Comparison of ENCODE assay signal across 13 mouse cellular contexts in genomic region chr10:88296991-88297390, GRCm38 (mm10).
DNase-seq lines count a peak whose midpoint lies in the region; ATAC-seq and TF ChIP-seq lines count a peak whose summit lies in the region.
"Had no signal": no experiment of that assay in that cellular context is flagged by ENCODE, and none has a peak within 500 bp of the region (broad histone marks: within the 10 kb centered on the region; RNA-seq: fewer than 3 reads in every experiment).

No protein-coding gene starts in this region.

- H3K27me3 ChIP-seq in heart, adult 2 months (ENCODE audit: control insufficient read depth, insufficient read depth, low read length), result no peaks in the 10 kb centered on the region
- H3K27me3 ChIP-seq in heart, embryonic 10.5 days (ENCODE audit: insufficient read depth, poor library complexity, severe bottlenecking), result no peaks in the 10 kb centered on the region
- H3K27me3 ChIP-seq in embryonic facial prominence, embryonic 13.5 days, result no peaks in the 10 kb centered on the region
- H3K27me3 ChIP-seq: hindbrain, embryonic 13.5 days; stomach, embryonic 15.5 days had no signal

- 61% methylated on average over 10 of the region's 10 CpGs for WGBS in heart, adult 2 months
- WGBS in heart, embryonic 10.5 days, result 69% methylated on average over 10 of the region's 10 CpGs
- 26% methylated on average over 10 of the region's 10 CpGs for WGBS in embryonic facial prominence, embryonic 13.5 days

- no peak overlapping the region for H3K4me3 ChIP-seq in heart, adult 2 months
- H3K4me3 ChIP-seq in heart, embryonic 10.5 days, result no peak overlapping the region
- no peak overlapping the region for H3K4me3 ChIP-seq in embryonic facial prominence, embryonic 13.5 days
- H3K4me3 ChIP-seq: hindbrain, embryonic 13.5 days; stomach, embryonic 15.5 days had no signal

- H3K4me1 ChIP-seq in heart, adult 2 months (ENCODE audit: control insufficient read depth, insufficient read depth, low read length), result no peaks in the 10 kb centered on the region; the same call in 1 of the 2 replicates
- H3K4me1 ChIP-seq in heart, embryonic 10.5 days, result no peaks in the 10 kb centered on the region
- H3K4me1 ChIP-seq in embryonic facial prominence, embryonic 13.5 days, result peaks cover 17% of the 10 kb centered on the region
- H3K4me1 ChIP-seq: hindbrain, embryonic 13.5 days; stomach, embryonic 15.5 days had no signal

- no peaks in the 10 kb centered on the region for H3K79me2 ChIP-seq in heart, adult 2 months (replicated peaks; ENCODE audit: control insufficient read depth, insufficient read depth, low read length)

- no peak for TF ChIP-seq EP300 in heart, adult 2 months (IDR thresholded peaks at IDR 0.05; ENCODE audit: insufficient read depth, low read depth, low read length)

- intact Hi-C loops in heart, adult 2 months (cut with DNase I), result no loop called here
- intact Hi-C loops in left cerebral cortex, postnatal 25 days (cut with DNase I), result no loop called here

- H3K27ac ChIP-seq in heart, adult 2 months, result no peak overlapping the region
- H3K27ac ChIP-seq in heart, embryonic 10.5 days, result no peak overlapping the region
- peak overlapping the region; percentile 60 for H3K27ac ChIP-seq in embryonic facial prominence, embryonic 13.5 days
- H3K27ac ChIP-seq: hindbrain, embryonic 13.5 days; liver, embryonic 14.5 days; stomach, embryonic 15.5 days had no signal

- H3K9ac ChIP-seq in heart, adult 2 months (ENCODE audit: low read depth, low read length), result no peak overlapping the region
- no peak overlapping the region for H3K9ac ChIP-seq in embryonic facial prominence, embryonic 13.5 days
- H3K9ac ChIP-seq: hindbrain, embryonic 13.5 days; liver, embryonic 14.5 days; stomach, embryonic 15.5 days had no signal

- peak; percentile 39 to 55 for DNase-seq in heart, adult 2 months
- DNase-seq in heart, embryonic 10.5 days (ENCODE audit: low spot score), result no peak
- peak; percentile 53 to 54 for DNase-seq in heart, adult 9 months (ENCODE audit: low spot score in 2 of 2)
- DNase-seq in lung, postnatal 14 days, result peak; percentile 50
- DNase-seq in spleen, postnatal 10 days (ENCODE audit: low spot score in 2 of 2), result no peak
- no peak for DNase-seq in left cerebral cortex, postnatal 25 days (ENCODE audit: low spot score in 2 of 2)
- no peak for DNase-seq in thymus, adult 18-20 months
- DNase-seq: midbrain, embryonic 14.5 days; right cerebral cortex, postnatal 14 days had no signal

- ATAC-seq in embryonic facial prominence, embryonic 13.5 days (ENCODE audit: insufficient number of reproducible peaks, insufficient read depth, low FRiP score, low TSS enrichment, low read depth), result no peak

- TF ChIP-seq POLR2A in heart, adult 2 months (IDR thresholded peaks at IDR 0.05; ENCODE audit: insufficient read depth, low read depth, low read length), result no peak

- H3K4me2 ChIP-seq in embryonic facial prominence, embryonic 13.5 days, result peak overlapping the region; percentile 36
- H3K4me2 ChIP-seq: hindbrain, embryonic 13.5 days; stomach, embryonic 15.5 days had no signal

- no peak for TF ChIP-seq CTCF in heart, adult 2 months (IDR thresholded peaks at IDR 0.05)

- H3K36me3 ChIP-seq in heart, adult 2 months (ENCODE audit: control insufficient read depth, insufficient read depth, low read length), result no peaks in the 10 kb centered on the region
- H3K36me3 ChIP-seq in heart, embryonic 10.5 days, result no peaks in the 10 kb centered on the region
- no peaks in the 10 kb centered on the region for H3K36me3 ChIP-seq in embryonic facial prominence, embryonic 13.5 days
- H3K36me3 ChIP-seq: hindbrain, embryonic 13.5 days; stomach, embryonic 15.5 days had no signal

- no peaks in the 10 kb centered on the region for H3K9me3 ChIP-seq in heart, embryonic 10.5 days
- H3K9me3 ChIP-seq in embryonic facial prominence, embryonic 13.5 days, result peaks cover 6% of the 10 kb centered on the region; the same call in 1 of the 2 replicates
- H3K9me3 ChIP-seq: hindbrain, embryonic 13.5 days; stomach, embryonic 15.5 days had no signal

Comparison
In these comparisons a context has a peak if more than half of its experiments do, and no peak if none do; other contexts are left out.
1. DNase-seq: peak in heart, adult 2 months (2 of 2), heart, adult 9 months (2 of 2) and lung, postnatal 14 days (single experiment); none in heart, embryonic 10.5 days (single experiment), spleen, postnatal 10 days (0 of 2), left cerebral cortex, postnatal 25 days (0 of 2) and thymus, adult 18-20 months (0 of 2).